Mouse (Mus musculus) olfactory bulb, adult 2 months (tissue): Measurements from ENCODE around the gene Cpeb4. TPM values are rescaled to one million over a fixed set of nuclear protein-coding genes. Genes with fewer than 3 reads are reported as not detected.

Experiments used
- H3K27ac ChIP-seq: fragments of 200-500 bp; 2 replicates; pipeline ENCODE4 v1.5.1; 2012; ENCODE audit warnings: low read depth, low read length; ENCODE audit not compliant: insufficient read depth
- H3K4me1 ChIP-seq: fragments of 200-500 bp; 2 replicates; pipeline ENCODE4 v1.6.1; 2012; ENCODE audit warnings: low read length; ENCODE audit not compliant: control insufficient read depth, insufficient read depth
- H3K4me3 ChIP-seq: fragments of 200-500 bp; 2 replicates; pipeline ENCODE4 v1.5.1; 2012; ENCODE audit warnings: mild to moderate bottlenecking, low read depth, low read length, moderate library complexity; ENCODE audit not compliant: insufficient read depth
- CTCF ChIP-seq: fragments of 200-500 bp; IDR thresholded peaks from 2 replicates; pipeline ENCODE4 v1.5.1; 2012; ENCODE audit warnings: low read depth, mild to moderate bottlenecking, low read length, moderate library complexity; ENCODE audit not compliant: insufficient read depth
- POLR2A ChIP-seq: fragments of 200-500 bp; IDR thresholded peaks from 2 replicates; pipeline ENCODE4 v1.6.1; 2012; ENCODE audit warnings: mild to moderate bottlenecking, low read depth, low read length, moderate library complexity; ENCODE audit not compliant: insufficient read depth
- WGBS: fragments of 180-500 bp; shearing (Covaris S2); methylation state at CpG from one replicate; pipeline ENCODE4 v1.1.7; 2018; 5-methylcytosine and 5-hydroxymethylcytosine counted together
- polyA plus RNA-seq: library from polyadenylated mRNA; stranded (reverse); fragments of >200 nt; gene quantifications from 2 replicates; pipeline ENCODE4 v1.2.4, GENCODE M21; 2012; ENCODE audit warnings: low replicate concordance; ENCODE audit not compliant: missing spikeins, insufficient read depth, insufficient read length

Gene Cpeb4
- not detected in 2 replicates for polyA plus RNA-seq

DNA sequence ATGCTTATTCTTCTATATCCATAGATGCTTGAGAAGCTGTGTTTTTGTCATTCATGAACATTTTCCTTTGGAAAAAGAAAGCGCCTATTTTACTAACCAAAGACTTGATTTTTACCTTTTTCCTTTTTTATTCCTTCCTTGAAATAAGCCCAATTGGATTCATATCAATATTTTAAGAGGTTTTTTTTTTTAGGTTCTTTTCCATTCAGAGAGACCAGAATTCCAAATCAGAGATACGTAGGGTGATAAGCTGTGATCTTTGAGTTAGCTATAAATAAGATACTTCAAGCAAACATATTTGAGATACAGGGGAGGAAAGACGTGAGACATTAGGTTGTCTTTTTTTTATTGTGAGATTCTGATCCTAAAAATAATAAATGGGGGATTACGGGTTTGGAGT is at the start of gene Cpeb4:
Gene Cpeb4, plus strand, starts transcription at position 301 of the 400 bp plus-strand sequence.
- TF ChIP-seq CTCF (no peak), POLR2A (no peak)
- H3K4me3 ChIP-seq, result peak within 1 kb of the TSS; percentile 94
- WGBS, result 8% methylated on average over 4 of the region's 4 CpGs
- H3K4me1 ChIP-seq, result no peaks in the 10 kb centered on the region
- H3K27ac ChIP-seq, result peak within 1 kb of the TSS; percentile 93

DNA sequence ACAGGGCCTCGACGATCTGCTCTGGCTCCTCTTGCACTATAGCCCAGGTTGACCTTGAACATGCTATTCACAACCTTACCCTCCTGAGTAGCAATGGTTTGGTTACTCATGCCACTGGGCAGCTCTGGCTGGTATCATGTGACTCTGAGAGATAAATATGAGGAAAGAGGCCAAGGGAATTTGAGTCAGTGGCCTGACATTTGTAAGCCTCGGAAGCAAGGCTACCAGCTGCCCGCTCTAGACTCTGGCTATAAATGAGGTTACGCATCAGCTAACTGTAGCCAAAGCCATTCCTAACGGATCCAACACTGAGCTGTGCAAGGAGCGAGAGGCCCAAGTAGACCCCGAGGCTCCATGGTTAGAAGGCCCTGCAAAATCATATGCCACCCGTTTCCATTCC is 49.5 kb upstream of the Cpeb4 start:
- 93% methylated on average over 9 of the region's 9 CpGs for WGBS
- TF ChIP-seq POLR2A (no peak), CTCF (no peak)
- Histone ChIP-seq H3K27ac (no peak overlapping the region), H3K4me3 (no peak overlapping the region), H3K4me1 (peaks cover 34% of the 10 kb centered on the region)

DNA sequence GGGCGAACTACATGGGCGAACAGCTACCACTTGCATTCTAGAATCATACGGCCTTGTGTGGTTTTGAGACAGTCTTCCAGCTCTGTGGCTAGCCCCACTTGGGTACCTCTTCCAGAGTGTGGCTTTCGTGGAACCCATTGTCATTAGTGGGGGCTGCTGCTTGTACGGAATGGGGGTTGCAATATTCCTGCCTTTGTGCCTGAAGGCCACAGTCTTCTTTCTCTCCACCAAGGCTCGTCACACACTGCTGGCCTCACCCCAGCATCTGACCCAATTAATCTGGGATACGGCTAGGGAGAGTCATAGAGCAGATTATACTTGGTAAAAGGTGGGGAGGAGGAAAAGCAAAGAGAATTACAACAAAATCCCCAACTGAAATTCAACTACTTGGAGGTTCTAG is 48.5 kb upstream of the Cpeb4 start:
- WGBS, result 91% methylated on average over 7 of the region's 7 CpGs
- no peak for TF ChIP-seq POLR2A
- no peak for TF ChIP-seq CTCF
- H3K4me3 ChIP-seq, result no peak overlapping the region
- peaks cover 28% of the 10 kb centered on the region for H3K4me1 ChIP-seq
- H3K27ac ChIP-seq, result no peak overlapping the region

DNA sequence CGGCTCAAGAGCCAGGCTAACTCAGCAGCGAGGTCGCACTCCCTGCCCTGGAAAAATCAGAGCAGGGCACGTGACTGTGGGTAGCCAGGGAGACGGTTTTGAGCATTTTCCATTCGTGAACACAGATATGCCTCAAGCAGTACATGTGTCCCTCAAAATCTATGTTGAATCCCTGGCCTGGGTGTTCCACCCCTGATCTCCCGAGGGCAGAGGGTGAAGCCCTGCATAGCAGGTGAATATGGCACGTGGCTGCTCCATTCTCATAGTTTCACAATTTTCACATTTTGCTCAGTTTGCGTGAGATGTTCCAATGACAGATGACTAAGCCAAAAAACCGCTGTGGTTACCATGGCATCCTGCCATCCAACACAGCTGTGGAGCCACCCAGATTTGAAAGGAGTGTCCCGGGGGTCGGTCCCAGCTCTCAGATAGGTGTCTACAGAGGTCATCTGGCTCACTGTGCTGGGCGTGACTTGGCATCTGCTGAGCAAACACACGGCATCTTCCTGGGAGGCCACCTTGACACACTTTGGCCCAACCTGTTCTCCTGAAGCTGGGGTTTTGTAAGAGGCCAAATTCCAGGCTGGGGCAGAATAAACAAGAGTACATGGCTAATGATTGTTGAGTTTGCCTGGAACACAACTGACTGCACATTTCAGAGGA is 47.4 kb upstream of the Cpeb4 start:
- Histone ChIP-seq H3K4me3 (no peak overlapping the region), H3K27ac (no peak overlapping the region), H3K4me1 (peaks cover 28% of the 10 kb centered on the region)
- TF ChIP-seq POLR2A, result no peak
- TF ChIP-seq CTCF, result no peak
- 36% methylated on average over 14 of the region's 14 CpGs for WGBS

DNA sequence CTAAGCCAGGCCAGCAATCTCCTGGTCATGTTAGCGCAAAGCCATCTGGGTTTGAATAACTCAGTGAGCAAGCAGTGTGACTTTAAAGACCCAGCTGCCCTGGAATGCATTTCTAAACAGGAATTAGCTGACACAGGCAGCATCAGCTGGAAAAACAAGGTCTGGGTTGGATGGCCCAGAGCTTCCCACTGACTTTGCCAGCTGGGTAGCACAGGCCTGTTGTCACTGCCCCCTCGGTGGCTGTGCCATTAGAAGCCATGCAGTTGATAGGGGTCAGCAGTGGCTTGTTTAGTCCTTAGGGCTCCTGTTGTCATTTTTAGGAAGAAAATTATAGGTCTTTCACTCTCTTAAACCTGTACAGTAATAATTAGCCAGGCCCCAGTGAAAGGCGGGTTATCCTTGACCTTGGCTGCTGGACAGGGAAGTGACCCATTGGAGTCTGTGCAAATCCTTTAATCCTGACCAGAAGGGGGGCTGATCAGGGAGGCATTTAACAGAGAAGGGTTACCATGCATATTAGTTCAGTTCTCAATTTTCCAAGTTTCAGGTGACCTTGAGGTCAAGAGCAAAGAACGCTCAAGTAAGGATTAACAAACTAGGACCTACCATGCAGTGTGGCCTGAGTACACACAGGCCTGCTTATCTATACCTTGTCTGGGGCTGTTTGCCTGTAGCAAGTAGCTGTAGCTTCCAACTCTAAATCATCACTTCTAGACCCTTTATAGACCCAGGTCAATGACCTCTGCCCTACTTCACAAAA is 43.8 kb upstream of the Cpeb4 start:
- Histone ChIP-seq H3K4me3 (no peak overlapping the region), H3K27ac (no peak overlapping the region), H3K4me1 (peaks cover 20% of the 10 kb centered on the region)
- 70% methylated on average over 4 of the region's 4 CpGs for WGBS
- TF ChIP-seq POLR2A (no peak), CTCF (no peak)

DNA sequence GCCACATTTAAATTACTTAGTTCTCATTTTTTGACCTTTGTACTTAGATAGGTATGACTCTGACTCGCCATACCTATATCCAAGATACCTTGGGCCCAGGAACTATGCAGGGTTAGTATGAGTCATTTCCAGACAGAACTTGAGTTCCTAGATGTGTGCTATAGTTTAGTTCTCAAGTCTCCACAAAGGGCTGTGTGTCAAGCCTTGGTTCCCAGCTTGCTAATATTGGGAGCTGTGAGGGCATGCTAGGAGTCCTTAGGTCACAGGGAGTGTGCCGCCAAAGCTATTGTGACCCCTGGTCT is 43.3 kb upstream of the Cpeb4 start:
- Histone ChIP-seq H3K27ac (no peak overlapping the region), H3K4me3 (no peak overlapping the region), H3K4me1 (peaks cover 17% of the 10 kb centered on the region)
- 89% methylated on average over 2 of the region's 2 CpGs for WGBS
- TF ChIP-seq POLR2A, result no peak
- TF ChIP-seq CTCF, result no peak

DNA sequence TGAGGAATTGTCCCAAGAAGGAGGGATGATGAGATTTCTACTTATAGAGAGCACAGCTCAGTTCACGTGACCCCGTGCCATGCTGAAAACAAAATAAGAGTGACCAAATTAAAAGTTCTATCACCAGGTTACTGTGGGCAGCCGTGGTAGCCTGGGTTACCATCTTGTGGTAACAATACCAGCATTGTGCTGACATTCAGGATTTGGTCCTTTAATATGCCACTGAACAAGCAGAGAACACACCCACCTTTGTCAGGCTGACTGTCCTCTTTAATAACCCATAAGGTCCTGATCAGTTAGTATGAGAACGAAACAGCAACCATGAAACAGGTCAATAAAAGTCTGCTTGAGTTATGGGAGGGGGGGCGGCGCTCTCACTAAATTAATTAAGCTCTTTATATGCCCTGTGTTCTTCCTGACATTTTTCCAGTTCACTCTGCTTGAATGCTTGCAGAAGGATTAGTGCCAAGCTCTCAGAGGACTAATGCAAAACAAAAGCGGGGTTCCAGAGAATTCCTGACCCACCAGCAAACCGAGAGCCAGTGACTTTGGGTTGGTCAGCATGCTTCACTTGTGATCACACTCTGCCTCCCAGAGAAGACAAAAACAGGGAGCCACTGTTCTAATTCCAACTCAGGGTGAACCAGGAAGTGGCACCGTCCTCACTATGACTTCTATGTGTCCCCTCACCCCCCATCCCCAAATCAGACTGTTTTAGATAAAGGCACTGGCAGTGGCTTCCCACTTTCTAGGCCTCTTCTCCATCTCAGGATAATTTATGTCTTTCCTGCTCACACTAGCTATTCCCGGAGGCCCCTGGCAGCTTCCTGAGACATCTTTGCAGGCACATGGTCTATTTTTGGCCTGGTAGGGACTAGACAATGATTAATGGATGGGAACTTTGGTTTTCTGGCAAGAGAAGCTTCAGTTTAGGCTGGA is 41.5 kb upstream of the Cpeb4 start:
- no peak for TF ChIP-seq CTCF
- no peak for TF ChIP-seq POLR2A
- peak overlapping the region; percentile 45 for H3K27ac ChIP-seq
- peaks cover 8% of the 10 kb centered on the region for H3K4me1 ChIP-seq
- WGBS, result 45% methylated on average over 10 of the region's 10 CpGs
- no peak overlapping the region for H3K4me3 ChIP-seq

DNA sequence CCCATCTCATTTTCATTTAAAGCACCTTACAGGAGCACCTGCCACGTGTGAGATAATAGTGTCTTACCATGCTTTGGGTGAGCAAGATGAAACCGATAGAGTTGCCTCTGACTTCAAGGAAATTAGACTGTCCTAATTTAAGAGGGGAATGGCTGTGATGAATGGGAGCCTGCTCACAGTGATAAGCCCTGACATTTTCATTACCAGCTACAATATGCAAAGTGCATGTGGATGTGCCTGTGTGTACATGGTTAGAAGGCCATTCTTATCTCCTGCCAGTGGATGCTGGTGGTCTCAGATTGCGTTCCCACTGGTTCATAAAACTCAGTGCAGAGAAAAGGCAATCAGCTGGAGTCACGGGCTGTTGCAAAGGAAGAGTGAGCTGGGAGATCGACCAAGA is 40.6 kb upstream of the Cpeb4 start:
- TF ChIP-seq CTCF (no peak), POLR2A (no peak)
- H3K4me3 ChIP-seq, result no peak overlapping the region
- WGBS, result 75% methylated on average over 5 of the region's 5 CpGs
- H3K27ac ChIP-seq, result peak overlapping the region; percentile 45; the same call in 1 of the 2 replicates
- peaks cover 8% of the 10 kb centered on the region for H3K4me1 ChIP-seq
